Mouse (Mus musculus) myocyte (in vitro differentiated cells): ENCODE data around the gene Tigit. TPM values are rescaled to one million over a fixed set of nuclear protein-coding genes. Genes with fewer than 3 reads are reported as not detected.

ENCODE experiments used
- H3K27me3 ChIP-seq: one replicate; pipeline ENCODE4 v1.6.1; 2011; ENCODE audit not compliant: control insufficient read depth, insufficient read depth, insufficient read length
- H3K36me3 ChIP-seq: one replicate; pipeline ENCODE4 v1.6.1; 2011; ENCODE audit not compliant: control insufficient read depth, insufficient read depth
- H3K4me2 ChIP-seq: one replicate; pipeline ENCODE4 v1.6.1; 2011; ENCODE audit warnings: low read depth, control low read depth
- H3K4me3 ChIP-seq: one replicate; pipeline ENCODE4 v1.5.1; 2011; ENCODE audit warnings: mild to moderate bottlenecking, control low read depth, moderate library complexity
- H3K79me2 ChIP-seq: one replicate; pipeline ENCODE4 v1.6.1; 2011; ENCODE audit not compliant: control insufficient read depth, insufficient read depth
- H3ac ChIP-seq: one replicate; pipeline ENCODE4 v1.6.1; 2011; ENCODE audit not compliant: control insufficient read depth, insufficient read length
- CEBPB ChIP-seq: IDR thresholded peaks from 2 replicates; pipeline ENCODE4 v1.6.1; 2011; ENCODE audit warnings: mild to moderate bottlenecking, moderate library complexity; ENCODE audit not compliant: poor library complexity, insufficient read depth, severe bottlenecking
- E2F4 ChIP-seq: IDR thresholded peaks from one replicate; pipeline ENCODE4 v1.6.1; 2011; ENCODE audit warnings: mild to moderate bottlenecking, control low read depth, moderate library complexity; ENCODE audit not compliant: insufficient read depth
- MAX ChIP-seq: IDR thresholded peaks from one replicate; pipeline ENCODE4 v1.6.1; 2011; ENCODE audit warnings: low read depth, mild to moderate bottlenecking, control low read depth
- MYOD1 ChIP-seq, 3 experiments: IDR thresholded peaks; one replicate each; pipeline ENCODE4 v1.6.1; 2011; ENCODE audit warnings: control low read depth in 2 of 3, low read depth in 2 of 3, mild to moderate bottlenecking in 2 of 3, moderate library complexity in 1 of 3; ENCODE audit not compliant: insufficient read length in 2 of 3, control insufficient read depth in 1 of 3
- MYOG ChIP-seq, 3 experiments: IDR thresholded peaks; one replicate each; pipeline ENCODE4 v1.6.1; 2011; ENCODE audit warnings: control low read depth in 2 of 3, low read depth in 2 of 3, mild to moderate bottlenecking in 2 of 3; ENCODE audit not compliant: insufficient read length in 2 of 3, control insufficient read depth in 1 of 3, insufficient read depth in 1 of 3
- POLR2A ChIP-seq: IDR thresholded peaks from one replicate; pipeline ENCODE4 v1.6.1; 2011; ENCODE audit warnings: low read depth, mild to moderate bottlenecking, control low read depth, moderate library complexity; ENCODE audit not compliant: insufficient read length
- POLR2AphosphoS2 ChIP-seq: IDR thresholded peaks from one replicate; pipeline ENCODE4 v1.6.1; 2011; ENCODE audit warnings: low read depth, control low read depth; ENCODE audit not compliant: insufficient read length
- REST ChIP-seq: IDR thresholded peaks from one replicate; pipeline ENCODE4 v1.6.1; 2011; ENCODE audit warnings: mild to moderate bottlenecking, control low read depth, moderate library complexity; ENCODE audit not compliant: insufficient read depth, insufficient read length
- SRF ChIP-seq: IDR thresholded peaks from one replicate; pipeline ENCODE4 v1.6.1; 2011; ENCODE audit warnings: low read depth; ENCODE audit not compliant: control insufficient read depth, insufficient read length
- TCF12 ChIP-seq: IDR thresholded peaks from one replicate; pipeline ENCODE4 v1.6.1; 2011; ENCODE audit warnings: mild to moderate bottlenecking, control low read depth; ENCODE audit not compliant: poor library complexity, insufficient read depth, severe bottlenecking
- TCF3 ChIP-seq: IDR thresholded peaks from one replicate; pipeline ENCODE4 v1.6.1; 2011; ENCODE audit warnings: low read depth, control low read depth; ENCODE audit not compliant: insufficient read length
- USF1 ChIP-seq: IDR thresholded peaks from one replicate; pipeline ENCODE4 v1.6.1; 2011; ENCODE audit warnings: low read depth, mild to moderate bottlenecking, control low read depth, moderate library complexity
- polyA plus RNA-seq: library from polyadenylated mRNA; unstranded; fragments of >200 nt; fragmentation: generic; extraction: Trizol; gene quantifications from one replicate; pipeline ENCODE4 v1.2.1, GENCODE M21; 2012; ENCODE audit warnings: missing spikeins

Gene Tigit
- polyA plus RNA-seq, 1 experiment, result 2.2 TPM

- TF ChIP-seq TCF12, result no peak
- no peak for TF ChIP-seq POLR2A
- TF ChIP-seq TCF3, result no peak
- no peak for TF ChIP-seq MAX
- TF ChIP-seq CEBPB, result no peak
- no peak for TF ChIP-seq USF1
- Histone ChIP-seq H3ac (no peak overlapping the region), H3K36me3 (peaks cover 5% of the 10 kb centered on the region), H3K27me3 (no peaks in the 10 kb centered on the region), H3K79me2 (no peaks in the 10 kb centered on the region), H3K4me3 (no peak overlapping the region), H3K4me2 (no peak overlapping the region)
These were observed 43.6 kb downstream of the Tigit start for GRCm38 (mm10) chr16:43620359-43620758.

DNA sequence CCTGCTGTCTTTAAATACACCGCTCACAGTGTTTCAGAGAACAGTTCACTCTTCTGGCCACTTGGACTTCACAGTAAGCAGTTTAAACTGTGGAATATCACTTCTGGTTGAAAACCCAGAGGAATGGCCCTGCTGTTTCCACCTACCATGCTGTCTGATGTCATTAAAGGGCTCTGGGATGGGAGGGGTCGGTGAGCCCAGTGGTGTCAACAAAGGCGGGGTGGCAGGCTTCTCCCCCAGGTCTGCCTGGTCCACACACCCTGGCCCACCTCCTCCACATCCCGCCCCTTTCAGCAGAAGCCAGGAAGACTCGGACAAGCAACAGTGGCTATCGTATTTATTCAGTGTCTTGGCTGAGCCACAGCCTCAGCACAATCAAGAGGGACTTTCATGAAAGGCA, 44.7 kb downstream of the Tigit start:
- H3K79me2 ChIP-seq, result no peaks in the 10 kb centered on the region
- no peak overlapping the region for H3ac ChIP-seq
- no peak overlapping the region for H3K4me2 ChIP-seq
- TF ChIP-seq POLR2A (no peak), MYOD1 (IDR thresholded peaks at IDR 0.05; ENCODE audit: control insufficient read depth in 1 of 3, insufficient read length in 2 of 3, low read depth in 2 of 3) (no peak), TCF12 (no peak), E2F4 (no peak), SRF (no peak), USF1 (no peak), CEBPB (no peak), MAX (no peak), POLR2AphosphoS2 (no peak), MYOG (IDR thresholded peaks at IDR 0.05; ENCODE audit: control insufficient read depth in 1 of 3, insufficient read depth in 1 of 3, insufficient read length in 2 of 3, low read depth in 2 of 3) (no peak), REST (no peak), TCF3 (no peak)
- H3K36me3 ChIP-seq, result peaks cover 5% of the 10 kb centered on the region
- H3K4me3 ChIP-seq, result no peak overlapping the region
- no peaks in the 10 kb centered on the region for H3K27me3 ChIP-seq

GRCm38 (mm10) chr16:43618286-43618685, 45.7 kb downstream of the Tigit start:
- Histone ChIP-seq H3K36me3 (peaks cover 5% of the 10 kb centered on the region), H3ac (no peak overlapping the region), H3K4me3 (no peak overlapping the region), H3K4me2 (no peak overlapping the region), H3K27me3 (no peaks in the 10 kb centered on the region), H3K79me2 (no peaks in the 10 kb centered on the region)
- TF ChIP-seq POLR2A (no peak), SRF (no peak), REST (no peak), MYOG (IDR thresholded peaks at IDR 0.05; ENCODE audit: control insufficient read depth in 1 of 3, insufficient read depth in 1 of 3, insufficient read length in 2 of 3, low read depth in 2 of 3) (no peak), E2F4 (no peak), TCF12 (no peak), MYOD1 (IDR thresholded peaks at IDR 0.05; ENCODE audit: control insufficient read depth in 1 of 3, insufficient read length in 2 of 3, low read depth in 2 of 3) (no peak), POLR2AphosphoS2 (no peak), CEBPB (no peak), USF1 (no peak), MAX (no peak), TCF3 (no peak)

DNA sequence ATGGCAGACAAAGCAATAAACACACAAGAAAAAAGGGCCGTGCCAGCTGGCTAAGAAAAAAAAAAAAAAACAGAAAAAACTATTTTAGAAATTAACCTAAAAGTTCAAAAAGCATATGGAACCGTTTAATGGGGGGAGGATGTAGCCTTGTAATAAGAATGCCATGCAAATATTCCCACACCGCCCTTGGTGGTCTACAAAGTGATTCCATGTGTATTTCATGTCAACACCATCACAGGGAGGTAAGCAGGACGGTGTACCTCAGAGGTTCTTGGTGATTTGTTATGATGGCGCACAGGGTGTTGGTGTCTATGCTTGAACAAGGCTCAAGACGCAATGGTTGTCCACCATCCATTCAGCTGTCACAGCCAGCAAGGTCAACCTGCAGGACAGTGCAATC, 46.6 kb downstream of the Tigit start:
- H3K4me2 ChIP-seq, result no peak overlapping the region
- no peaks in the 10 kb centered on the region for H3K79me2 ChIP-seq
- H3ac ChIP-seq, result no peak overlapping the region
- H3K36me3 ChIP-seq, result peaks cover 5% of the 10 kb centered on the region
- H3K4me3 ChIP-seq, result no peak overlapping the region
- TF ChIP-seq MYOD1 (IDR thresholded peaks at IDR 0.05; ENCODE audit: control insufficient read depth in 1 of 3, insufficient read length in 2 of 3, low read depth in 2 of 3) (no peak), POLR2A (no peak), POLR2AphosphoS2 (no peak), MAX (no peak), USF1 (no peak), CEBPB (no peak), TCF12 (no peak), REST (no peak), E2F4 (no peak)
- H3K27me3 ChIP-seq, result no peaks in the 10 kb centered on the region

DNA sequence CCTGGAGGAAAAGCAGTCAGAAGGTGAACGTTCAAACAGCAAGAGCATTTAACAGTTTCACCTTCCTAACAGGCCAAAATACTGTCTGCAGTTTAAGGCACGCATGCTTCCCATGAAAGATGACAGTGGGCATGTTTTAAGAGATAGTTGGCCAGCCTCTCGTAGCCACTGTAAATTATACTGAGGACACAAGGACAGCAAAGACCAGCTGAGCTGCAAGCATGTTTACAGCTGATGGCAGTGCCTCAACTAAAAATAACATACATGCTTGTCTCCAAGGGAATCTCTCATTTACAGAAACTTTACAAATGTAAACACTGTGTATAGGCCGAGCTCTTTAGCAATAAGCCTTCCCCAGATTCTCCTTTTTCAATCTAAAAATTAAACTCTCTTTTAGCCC, 47.6 kb downstream of the Tigit start:
- Histone ChIP-seq H3K79me2 (no peaks in the 10 kb centered on the region), H3K4me2 (no peak overlapping the region), H3K4me3 (no peak overlapping the region), H3K27me3 (no peaks in the 10 kb centered on the region), H3K36me3 (peaks cover 5% of the 10 kb centered on the region), H3ac (no peak overlapping the region)
- TF ChIP-seq E2F4, result no peak
- TF ChIP-seq POLR2A, result no peak
- TF ChIP-seq SRF, result no peak
- TF ChIP-seq MYOD1 (IDR thresholded peaks at IDR 0.05; ENCODE audit: control insufficient read depth in 1 of 3, insufficient read length in 2 of 3, low read depth in 2 of 3), result no peak
- no peak for TF ChIP-seq CEBPB
- TF ChIP-seq USF1, result no peak
- no peak for TF ChIP-seq MAX
- TF ChIP-seq POLR2AphosphoS2, result no peak
- no peak for TF ChIP-seq MYOG (IDR thresholded peaks at IDR 0.05; ENCODE audit: control insufficient read depth in 1 of 3, insufficient read depth in 1 of 3, insufficient read length in 2 of 3, low read depth in 2 of 3)
- no peak for TF ChIP-seq TCF3
- no peak for TF ChIP-seq REST
